Mouse (Mus musculus) cerebellum, postnatal 4 days (tissue): ENCODE data around the gene Gng7.

Experiments
- DNase-seq, 2 experiments: peaks; one replicate each; pipeline ENCODE4 v3.0.0; 2022; ENCODE audit warnings: low spot score in 2 of 2, mixed read lengths in 1 of 2

Gene Gng7

DNA sequence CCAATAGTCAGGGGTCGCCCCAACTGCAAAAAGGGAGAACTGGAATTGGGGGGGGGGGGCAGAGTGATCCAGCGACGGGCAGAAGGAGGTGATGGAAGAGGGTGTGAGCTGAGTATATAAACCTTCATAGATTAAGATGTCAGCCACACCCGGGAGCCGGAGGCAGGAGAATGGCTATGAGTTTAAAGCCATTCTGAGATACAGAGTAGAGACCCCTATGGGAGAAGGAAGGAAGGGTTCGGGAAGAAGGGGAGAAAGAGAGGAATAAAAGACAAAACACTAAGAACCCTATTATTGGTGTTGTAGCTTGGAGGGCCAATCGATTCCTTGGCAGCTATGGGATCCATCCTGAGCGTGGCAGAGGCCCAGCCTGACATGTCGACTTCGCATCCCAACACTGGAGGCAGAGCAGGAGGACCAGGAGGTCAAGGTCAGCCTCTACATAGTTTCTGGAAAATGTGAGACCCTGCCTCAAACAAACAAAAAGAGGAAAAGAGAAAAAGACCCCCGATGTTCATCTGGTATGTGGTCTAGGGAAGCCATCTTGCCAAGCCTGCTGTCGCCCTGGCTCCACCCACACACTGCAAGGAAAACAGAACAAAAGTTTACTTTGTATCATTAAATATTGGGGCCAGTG lies 11.0 kb upstream of the Gng7 start, which contains the start of gene Diras1:
TSS of gene Diras1 (minus strand) at position 24 of the 637 bp plus-strand sequence.
- no peak for DNase-seq

DNA sequence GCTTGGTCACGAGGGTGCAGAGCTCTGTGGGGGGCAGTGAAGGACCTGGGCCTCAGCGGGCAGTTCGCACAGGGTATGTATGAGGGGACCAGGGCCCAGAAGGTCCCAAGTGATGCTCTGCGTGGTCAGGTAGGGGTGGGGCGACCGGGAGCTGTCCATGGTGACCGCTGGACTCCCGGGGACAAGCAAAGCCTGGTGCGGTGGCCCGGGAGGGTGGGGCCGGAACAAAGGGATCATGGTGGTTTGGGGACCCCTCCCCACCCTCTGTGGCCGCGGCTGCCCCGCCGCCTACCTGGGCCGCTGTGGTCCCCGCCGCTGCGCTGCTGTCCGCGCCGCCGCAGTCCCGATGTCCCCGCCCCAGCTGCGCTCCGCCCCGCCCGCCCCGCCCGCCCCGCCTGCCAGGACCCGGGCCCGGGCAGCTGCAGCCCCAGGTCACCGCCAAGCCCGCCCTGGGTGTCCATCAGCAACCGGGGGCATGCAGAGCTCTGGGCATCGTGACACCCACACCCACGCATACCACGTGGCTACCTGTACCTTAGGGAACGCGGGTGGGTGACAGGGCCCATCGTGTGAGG lies 10.4 kb upstream of the Gng7 start:
- DNase-seq: no peak

DNA sequence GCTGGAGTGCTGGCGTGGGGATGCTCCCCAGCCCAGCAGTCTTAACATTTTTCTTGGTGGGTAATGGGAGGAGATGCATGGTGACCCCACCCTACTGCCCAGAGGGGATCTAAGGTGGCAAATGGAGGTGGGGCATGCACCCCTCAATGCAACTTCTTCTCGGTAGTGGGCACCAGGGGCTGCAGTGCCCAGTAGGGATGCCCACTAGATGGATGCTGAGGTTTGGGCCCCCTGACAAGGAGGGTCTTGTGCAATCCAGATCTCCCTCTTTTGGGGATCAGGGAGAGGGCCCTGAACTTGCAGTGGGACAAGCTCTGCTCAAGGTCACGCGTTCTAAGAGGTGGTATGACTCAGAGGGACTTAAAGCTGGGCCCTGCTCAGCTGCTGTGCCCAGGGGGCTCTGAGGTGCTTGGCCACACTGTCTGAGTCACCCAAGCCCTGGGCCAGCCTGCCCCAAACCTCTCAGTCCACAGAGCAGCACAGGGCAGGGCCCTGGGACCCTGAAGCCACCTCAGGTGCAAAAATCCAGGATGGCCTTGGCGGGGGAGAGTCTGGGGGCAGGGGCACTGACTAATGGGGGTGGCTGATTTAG lies 9.7 kb upstream of the Gng7 start:
- DNase-seq: no peak

DNA sequence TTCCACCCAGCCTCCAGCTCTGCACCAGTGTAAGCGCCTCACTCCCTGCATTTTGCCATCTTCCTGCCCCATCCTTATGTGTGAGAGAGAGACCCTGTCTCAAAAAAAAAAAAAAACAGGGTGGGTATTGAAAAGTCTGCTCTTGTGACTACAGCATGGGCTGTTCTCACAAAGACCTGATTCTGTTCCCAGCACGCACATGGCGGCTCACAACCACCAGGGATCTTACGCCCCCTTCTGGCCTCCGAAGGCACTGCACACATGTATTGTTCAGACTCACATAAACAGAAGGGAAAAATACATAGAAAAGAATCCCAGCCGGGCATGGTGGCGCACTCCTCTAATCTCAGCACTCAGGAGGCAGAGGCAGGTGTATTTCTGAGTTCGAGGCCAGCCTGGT lies 8.0 kb upstream of the Gng7 start:
- no peak for DNase-seq

DNA sequence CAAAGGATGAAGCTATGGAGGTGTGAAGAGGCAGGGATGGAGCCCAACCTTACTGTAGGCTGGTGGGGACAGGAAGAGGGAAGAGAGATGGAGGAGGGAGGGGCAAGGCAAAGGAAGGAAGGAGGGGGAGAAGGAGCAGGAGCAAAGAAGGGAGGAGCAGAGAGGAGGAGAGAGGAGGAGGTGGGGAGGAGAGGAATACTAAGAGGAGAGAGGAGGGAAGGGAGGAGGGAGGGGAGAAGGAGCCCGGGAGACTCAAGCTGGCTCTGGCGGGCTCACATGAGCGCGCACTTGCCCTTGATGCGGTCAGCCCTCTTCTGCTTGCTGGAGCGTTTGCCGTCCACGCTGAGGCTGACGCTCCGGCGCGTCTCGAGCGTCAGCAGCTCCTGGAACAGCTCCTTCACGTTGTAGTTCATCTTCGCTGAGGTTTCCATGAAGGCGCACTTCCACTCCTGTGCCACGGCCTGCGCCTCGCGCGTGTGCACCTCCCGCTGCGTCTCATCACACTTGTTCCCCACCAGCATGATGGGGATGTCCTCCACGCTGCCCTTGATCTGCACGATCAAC lies 6.9 kb upstream of the Gng7 start:
- no peak for DNase-seq

DNA sequence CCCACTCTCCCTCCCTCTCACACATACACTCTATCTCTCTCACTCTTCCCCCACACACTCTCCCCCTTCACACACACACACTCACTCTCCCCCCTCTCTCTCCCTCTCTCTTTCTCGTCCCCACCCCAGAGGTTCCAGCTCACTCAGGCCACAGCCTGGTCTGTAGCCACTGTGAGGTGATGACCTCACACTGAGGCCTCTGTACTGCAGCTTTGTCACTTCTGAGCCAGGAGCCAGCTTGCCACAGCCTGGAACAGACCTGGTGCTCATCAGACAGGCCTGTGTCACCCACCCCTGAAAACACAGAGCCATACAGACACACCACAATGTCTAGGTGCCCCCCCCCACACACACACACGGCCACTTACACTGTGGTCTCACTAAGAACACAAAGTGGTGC lies 5.5 kb upstream of the Gng7 start:
- DNase-seq: no peak

DNA sequence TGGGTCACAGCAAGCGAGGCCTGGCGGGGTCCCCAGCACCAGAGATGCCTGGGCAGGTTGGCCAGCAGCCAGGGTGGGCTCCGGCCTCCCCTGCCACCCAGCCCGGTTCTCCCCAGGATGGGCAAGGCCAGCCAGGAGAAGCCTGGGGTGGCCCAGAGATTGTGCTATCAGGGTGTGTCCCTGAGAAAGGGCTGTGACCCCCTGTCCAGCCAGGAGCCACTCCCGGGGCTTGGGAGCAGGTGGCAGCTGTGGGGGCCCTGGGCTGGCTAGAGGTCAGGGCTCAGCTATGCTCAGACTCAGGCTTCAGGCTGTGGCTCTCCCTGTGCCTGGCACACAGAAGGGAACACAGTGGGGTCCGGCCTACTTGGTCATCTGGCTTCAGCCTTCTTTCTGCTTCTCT lies 4.9 kb upstream of the Gng7 start:
- no peak for DNase-seq

DNA sequence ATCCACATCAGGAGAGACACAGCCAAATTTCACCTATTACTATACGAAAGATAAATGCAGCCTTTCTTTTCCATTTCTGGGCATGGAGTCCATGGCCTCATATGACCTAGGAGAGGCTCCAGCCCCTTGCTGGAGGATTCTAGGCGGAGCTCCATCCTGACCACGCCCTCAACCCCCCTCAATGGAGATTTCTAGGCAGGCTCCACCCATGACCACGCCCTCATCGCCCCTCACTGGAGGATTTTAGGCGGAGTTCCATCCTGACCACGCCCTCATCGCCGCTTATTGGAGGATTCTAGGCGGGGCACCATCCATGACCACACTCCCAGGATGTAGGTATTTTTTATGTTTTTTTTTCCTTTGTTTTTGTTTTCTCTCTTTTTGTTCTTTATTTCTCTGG lies 3.6 kb upstream of the Gng7 start:
- no peak for DNase-seq

DNA sequence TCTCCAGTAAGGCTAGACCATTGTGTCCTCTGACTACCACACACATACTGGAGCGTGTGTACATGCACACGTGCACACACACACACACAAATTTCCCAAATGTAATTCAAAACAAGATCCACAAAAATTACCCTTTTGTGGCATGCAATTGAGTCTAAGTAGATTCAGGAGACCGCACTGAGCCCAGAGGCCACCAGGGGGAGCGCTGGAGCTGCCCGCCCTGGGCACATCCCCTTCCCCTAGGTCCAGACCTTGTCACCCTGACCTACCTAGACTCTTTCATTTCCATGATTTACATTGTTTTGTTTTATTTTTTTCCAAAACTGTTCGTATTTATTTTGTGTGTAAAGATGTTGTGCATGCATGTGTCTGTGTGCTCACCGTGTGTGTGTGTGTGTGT lies 1.9 kb upstream of the Gng7 start:
- DNase-seq: peak in 1 of 2 experiments; percentile 72

DNA sequence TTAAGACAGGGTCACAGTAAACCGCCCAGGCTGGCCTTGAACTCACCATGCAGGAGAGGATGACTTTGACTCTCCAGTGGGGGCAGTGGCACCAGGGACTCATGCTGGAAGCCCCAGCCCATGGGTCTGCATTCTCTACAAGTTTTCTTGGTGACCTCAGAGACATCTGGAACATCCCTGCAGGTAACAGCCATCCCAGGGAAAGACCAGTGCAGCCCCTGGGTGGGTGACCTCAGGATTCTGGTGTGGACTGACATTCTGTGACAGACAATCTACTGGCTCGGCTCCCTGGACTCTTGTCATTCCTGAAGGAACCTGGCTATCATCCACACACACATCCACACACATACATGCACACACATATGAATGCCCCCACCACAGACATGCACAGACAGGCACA lies 921 bp upstream of the Gng7 start:
- no peak for DNase-seq

DNA sequence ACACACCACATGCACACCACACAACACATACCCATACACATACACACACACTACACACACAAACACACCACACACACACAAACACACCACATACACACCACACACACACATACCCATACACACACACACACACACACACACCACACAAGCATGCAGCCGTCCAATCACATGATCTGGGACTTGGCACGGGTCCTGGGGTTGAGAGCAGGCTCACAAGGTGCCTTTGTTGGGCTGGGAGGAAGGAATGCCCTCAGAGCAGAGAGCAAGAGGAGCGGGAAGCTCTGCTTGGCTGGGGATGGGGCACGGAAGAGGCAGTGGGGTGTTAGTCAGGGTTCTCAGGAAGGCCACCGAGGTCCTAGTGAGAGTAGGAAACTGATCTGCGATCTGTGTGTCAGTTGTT lies 3.9 kb downstream of the Gng7 start:
- DNase-seq: no peak

DNA sequence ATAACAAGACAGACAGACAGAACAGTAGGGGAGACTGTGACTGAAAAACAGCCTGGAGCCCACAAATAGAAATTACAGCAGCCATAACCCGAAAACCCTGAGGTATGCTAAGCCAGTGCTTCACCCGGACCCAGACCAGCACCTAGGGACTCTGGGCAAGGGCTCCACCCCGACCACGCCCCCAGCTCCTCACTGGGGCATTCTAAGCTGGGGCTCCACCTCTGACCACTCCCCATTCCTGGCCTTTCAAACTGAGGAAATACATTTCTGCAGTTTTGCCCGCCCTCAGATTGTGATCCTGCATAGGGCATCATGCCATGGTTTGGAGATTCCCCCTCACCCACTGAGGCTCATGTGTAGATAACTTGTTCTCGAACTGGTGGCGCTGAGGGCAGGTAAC lies 7.5 kb downstream of the Gng7 start:
- DNase-seq: no peak

DNA sequence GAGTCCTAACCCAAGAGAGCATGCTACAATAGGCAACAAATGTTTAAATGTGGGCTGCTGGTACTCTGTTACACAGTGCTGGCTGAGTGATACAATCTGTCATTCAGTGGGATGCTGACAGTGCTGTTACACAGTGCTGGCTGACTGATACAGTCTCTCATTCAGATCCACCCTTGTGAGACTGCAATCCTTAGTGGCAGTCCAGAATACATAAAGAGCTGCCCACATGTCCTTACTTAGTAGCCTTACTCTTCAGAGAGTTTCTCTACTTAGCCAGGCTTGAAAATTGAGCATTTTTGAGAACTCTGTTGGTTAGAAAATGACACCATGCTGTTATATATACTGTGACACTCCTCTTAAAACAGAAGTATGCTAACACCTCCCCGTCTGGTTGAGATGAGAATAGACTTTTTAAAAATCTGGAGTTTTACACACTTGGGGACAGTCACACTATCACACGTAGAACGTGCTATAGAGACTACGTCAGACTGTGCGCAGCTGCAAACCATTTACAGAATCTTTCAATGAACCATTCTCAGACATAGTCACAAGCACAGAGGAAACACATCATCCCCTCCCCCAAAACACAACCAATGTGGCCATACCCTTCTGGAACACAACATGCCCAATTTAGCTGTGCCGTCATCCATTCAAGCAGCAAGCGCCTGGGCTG lies 8.6 kb downstream of the Gng7 start:
- DNase-seq: no peak

DNA sequence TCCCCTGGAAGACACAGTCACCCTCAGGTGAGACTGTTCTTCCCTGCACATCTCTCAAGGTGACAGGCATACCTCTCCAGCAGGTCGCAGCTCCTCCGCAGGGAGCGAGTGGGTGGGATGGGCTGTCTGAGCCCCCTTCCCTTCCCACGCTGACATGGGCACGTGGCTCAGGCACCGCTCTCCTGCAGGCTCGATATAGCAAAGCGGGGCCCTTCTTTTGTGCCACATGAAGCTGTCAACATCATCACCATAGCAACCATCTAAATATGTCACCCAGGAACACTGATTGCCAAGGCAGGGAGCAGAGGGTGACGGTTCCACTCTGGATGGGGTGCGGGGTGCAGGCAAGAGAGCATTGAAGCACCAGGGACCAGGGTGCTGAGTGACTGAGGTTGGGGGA lies 13.6 kb downstream of the Gng7 start:
- no peak for DNase-seq

DNA sequence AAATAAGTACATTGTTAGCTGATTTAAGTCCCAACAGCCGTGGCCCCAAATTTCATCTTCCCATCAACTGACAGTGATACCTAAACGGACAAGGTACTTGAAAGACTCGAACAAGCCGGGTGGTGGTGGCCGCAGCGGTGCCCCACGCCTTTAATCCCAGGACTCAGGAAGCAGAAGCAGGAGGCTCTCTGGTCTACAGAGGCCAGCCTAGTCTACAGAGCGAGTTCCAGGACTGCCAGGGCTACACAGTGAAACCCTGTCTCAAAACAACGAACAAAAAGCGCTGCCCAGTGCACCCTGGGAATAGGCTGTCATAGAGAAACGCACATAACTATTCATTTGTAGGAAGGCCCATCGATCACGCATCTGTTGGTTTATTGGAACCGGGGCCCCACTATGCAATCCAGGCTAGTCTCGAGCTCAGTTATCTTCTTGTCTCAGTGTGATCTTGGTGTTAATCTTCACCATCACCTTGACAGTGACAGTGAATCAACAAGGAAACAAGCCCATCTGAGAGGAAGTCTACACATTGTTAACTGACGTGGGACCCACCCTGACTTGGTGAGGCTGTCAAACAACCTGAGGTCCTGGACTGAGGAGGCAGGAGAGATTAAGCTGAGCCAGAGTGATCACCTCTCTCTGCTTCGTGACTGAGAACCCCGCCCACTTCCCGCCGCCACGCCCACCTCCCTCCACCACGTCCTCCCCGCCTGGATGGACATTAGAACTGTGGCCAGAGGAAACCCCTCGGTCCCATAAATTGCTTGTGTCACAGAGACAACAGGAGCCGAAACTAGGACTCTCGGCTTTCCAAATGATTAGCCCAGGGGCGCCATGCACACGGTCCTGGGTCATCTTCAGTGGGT lies 14.3 kb downstream of the Gng7 start:
- DNase-seq: no peak

DNA sequence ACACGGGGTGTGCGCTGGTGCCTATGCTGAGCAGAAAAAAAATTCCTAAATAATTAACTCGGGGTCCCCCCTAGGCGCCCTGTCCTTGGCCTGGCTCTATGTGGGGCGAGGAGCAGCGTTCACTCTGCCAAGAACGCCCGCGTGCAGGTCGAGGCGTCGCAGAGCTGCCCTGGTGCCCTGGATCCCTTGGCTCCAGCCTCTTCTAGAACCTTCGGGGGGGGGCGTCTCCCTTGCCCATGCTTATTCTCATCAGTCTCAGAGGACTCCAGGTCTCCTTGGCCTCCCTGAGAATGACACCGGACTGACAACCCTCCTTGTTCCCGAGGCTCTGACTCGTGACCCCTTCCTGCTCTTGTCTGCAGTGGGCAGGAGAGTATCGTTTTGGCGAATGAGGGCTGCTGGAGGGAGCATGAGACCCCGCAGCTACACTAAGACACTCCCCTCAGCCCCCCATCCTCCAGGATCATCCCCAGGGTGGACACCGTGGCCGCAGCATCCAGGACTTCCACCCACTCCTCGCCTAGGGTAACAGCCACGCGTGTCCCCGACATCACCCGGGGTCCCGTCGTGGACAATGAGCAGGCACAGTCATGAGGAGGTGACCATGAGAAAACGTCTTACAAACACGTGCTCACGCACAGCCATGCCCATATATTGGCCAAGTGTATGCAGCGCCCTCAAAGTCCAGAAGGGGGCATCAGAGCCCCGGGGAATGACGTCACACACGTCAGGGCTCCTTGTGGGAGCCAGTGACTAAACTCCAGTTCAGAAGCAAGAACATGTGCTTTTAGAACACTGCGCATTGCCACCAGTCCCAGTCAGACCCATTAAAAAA lies 15.2 kb downstream of the Gng7 start:
- DNase-seq: peak; percentile 80 to 92

DNA sequence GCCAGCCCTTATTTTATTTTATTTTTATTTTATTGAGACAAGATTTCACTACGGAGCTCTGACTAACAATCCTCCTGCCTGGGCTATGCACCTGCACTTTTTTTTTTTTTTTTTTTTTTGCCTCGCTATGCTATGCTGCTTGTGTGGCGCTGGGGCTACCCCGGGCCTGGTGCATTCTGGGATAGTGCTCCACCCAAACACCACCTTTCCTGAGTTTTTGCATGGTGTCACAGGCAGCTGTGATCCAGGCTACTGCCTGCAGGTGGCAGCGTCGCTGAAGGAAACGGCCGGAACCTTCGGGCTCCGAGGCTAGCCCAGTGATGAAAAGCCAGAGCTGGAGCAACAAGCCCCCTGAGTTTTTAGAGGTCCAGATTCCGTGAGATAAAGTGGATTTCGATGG lies 16.0 kb downstream of the Gng7 start:
- peak in 1 of 2 experiments; percentile 59 for DNase-seq

DNA sequence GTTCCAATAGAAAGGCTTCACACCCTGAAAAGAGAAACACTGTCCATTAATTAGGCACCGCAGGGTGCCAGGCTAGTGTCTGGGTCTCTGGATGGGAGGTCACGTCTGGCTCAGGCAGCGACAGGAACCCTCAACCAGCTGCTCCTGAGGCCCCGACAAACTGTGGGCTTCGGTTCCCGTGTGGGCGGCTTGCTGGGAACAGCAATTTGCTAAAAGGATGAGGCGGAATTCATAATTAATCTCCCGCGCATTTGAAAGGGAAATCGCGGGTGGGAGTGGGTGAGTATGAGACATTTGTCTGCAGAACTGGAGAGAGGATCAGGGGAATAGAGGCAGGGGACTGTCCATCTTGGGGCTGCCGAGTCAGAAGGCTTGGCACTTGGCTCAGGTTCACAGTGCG lies 16.7 kb downstream of the Gng7 start:
- no peak for DNase-seq

DNA sequence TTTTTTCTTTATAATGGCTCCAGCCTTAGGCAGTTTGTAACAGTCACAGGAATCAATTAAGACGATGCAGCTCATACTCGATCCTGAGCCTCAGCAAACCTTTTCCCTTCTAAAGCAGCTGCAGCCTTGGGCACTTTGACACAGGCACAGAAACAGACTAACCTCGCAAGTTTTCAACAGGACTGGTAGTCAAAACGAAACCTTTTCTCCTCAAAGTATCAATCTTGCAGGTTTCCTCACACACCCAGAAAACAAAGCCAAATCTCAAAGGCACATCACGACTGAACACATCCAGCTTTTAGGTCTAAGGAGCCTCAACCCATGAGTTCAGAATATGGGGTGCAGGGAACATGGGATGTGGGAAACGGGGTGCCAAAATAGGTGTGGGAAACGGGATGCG lies 17.4 kb downstream of the Gng7 start:
- no peak for DNase-seq

DNA sequence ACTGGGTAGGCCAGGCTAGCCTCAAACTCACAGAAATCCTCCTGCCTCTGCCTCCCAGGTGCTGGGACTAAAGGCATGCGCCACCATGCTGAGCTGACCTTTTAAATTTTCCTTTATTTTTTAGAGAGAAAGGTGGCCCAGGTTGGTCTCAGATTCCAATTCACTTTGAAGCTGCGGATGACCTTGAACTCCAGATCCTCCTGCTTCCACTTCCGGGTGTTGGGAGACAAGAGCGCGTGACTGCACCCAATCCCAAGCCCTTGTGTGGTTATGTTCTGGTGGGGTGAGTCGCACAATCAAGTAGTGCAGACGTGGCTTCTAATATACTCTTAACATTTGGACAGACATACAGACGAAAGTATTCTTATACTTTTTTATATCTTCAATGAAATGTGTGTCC lies 18.2 kb downstream of the Gng7 start:
- no peak for DNase-seq

DNA sequence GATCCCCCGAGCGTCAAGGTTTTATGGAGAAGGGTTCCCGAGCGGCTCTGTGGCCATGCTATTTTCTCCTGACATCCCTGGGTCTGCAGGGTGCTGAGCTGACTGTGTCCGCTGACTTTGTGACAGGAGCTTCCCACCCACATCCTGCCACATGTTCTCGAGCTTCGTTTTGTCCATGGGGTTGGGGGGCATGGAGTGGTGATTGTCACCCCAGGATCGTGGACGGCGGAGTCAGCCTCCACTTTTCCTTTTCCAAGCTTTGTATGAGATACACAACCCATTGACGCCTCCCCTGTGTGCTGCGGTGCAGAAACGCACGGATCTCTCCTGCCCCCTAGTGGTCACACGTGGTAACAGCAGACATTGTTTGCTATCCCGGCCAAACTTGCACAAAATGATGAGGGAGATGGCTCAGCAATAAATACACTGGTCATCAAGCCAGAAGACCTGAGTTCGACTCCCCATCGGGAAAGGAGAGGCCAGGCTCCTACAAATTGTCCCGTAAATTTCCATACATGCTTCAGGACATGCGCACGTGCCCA lies 19.6 kb downstream of the Gng7 start:
- DNase-seq: peak; percentile 79 to 90
